Comparison of ENCODE assay signal across 10 mouse cellular contexts in genomic region chr1:141961743-141962142, GRCm38 (mm10).
DNase-seq lines count a peak whose midpoint lies in the region; ATAC-seq and TF ChIP-seq lines count a peak whose summit lies in the region.
"Had no signal": no experiment of that assay in that cellular context is flagged by ENCODE, and none has a peak within 500 bp of the region (broad histone marks: within the 10 kb centered on the region; RNA-seq: fewer than 3 reads in every experiment).

No protein-coding gene starts in this region.

- no peaks in the 10 kb centered on the region for H3K4me1 ChIP-seq in kidney, postnatal 0 days (replicated peaks; ENCODE audit: insufficient read depth, low read length)
- no peaks in the 10 kb centered on the region for H3K4me1 ChIP-seq in thymus, adult 2 months (replicated peaks; ENCODE audit: control insufficient read depth, insufficient read depth, low read length)
- H3K4me1 ChIP-seq: limb, embryonic 15.5 days; stomach, embryonic 15.5 days had no signal

- WGBS in kidney, postnatal 0 days, result 3% methylated on average over 2 of the region's 2 CpGs
- 3% methylated on average over 2 of the region's 2 CpGs for WGBS in thymus, adult 2 months

- TF ChIP-seq POLR2A in thymus, adult 2 months (IDR thresholded peaks at IDR 0.05; ENCODE audit: control insufficient read depth, extremely low read depth, insufficient read depth, low read length, poor library complexity), result no peak
- no peak for TF ChIP-seq POLR2A in brain, embryonic 14.5 days (IDR thresholded peaks at IDR 0.05; ENCODE audit: borderline replicate concordance, extremely low read depth, insufficient read depth, insufficient read length, poor library complexity, severe bottlenecking)

- H3K9me3 ChIP-seq in kidney, postnatal 0 days (replicated peaks; ENCODE audit: low read length), result no peaks in the 10 kb centered on the region
- H3K9me3 ChIP-seq: limb, embryonic 15.5 days; stomach, embryonic 15.5 days had no signal

- H3K4me2 ChIP-seq in kidney, postnatal 0 days (ENCODE audit: low read length), result no peak overlapping the region
- H3K4me2 ChIP-seq: limb, embryonic 15.5 days; stomach, embryonic 15.5 days had no signal

- no peak overlapping the region for H3K4me3 ChIP-seq in kidney, postnatal 0 days (replicated peaks; ENCODE audit: low read depth, low read length)
- H3K4me3 ChIP-seq in thymus, adult 2 months (ENCODE audit: control insufficient read depth, insufficient read depth, low read length), result no peak overlapping the region
- H3K4me3 ChIP-seq: erythroblast, embryonic 14.5 days; limb, embryonic 15.5 days; stomach, embryonic 15.5 days had no signal

- ATAC-seq in kidney, postnatal 0 days (replicated peaks; ENCODE audit: low FRiP score, low read depth), result no peak
- ATAC-seq in megakaryocyte-erythroid progenitor cell, adult 5-6 weeks (replicated peaks; ENCODE audit: low FRiP score, low TSS enrichment, poor library complexity, severe bottlenecking), result peak; percentile 52; the same call in 1 of the 2 replicates
- ATAC-seq in monocyte, adult 5-6 weeks (replicated peaks; ENCODE audit: insufficient number of reproducible peaks, low FRiP score, low TSS enrichment, poor library complexity, severe bottlenecking), result no peak

- no peak overlapping the region for H3K9ac ChIP-seq in kidney, postnatal 0 days (ENCODE audit: low read depth, low read length)
- H3K9ac ChIP-seq: limb, embryonic 15.5 days; stomach, embryonic 15.5 days had no signal

- DNase-seq in kidney, postnatal 0 days (ENCODE audit: low spot score), result peak; percentile 39
- DNase-seq in kidney, adult 11 months, result no peak
- peak; percentile 28 for DNase-seq in thymus, postnatal 4 days
- no peak for DNase-seq in thymus, adult 2 months
- DNase-seq in brain, embryonic 14.5 days (ENCODE audit: low read depth), result peak; percentile 31

- no peaks in the 10 kb centered on the region for H3K36me3 ChIP-seq in kidney, postnatal 0 days (ENCODE audit: insufficient read depth, low read length)
- H3K36me3 ChIP-seq in thymus, adult 2 months (ENCODE audit: control insufficient read depth, insufficient read depth, low read length), result no peaks in the 10 kb centered on the region
- H3K36me3 ChIP-seq: limb, embryonic 15.5 days; stomach, embryonic 15.5 days had no signal

- no peak overlapping the region for H3K27ac ChIP-seq in kidney, postnatal 0 days
- H3K27ac ChIP-seq in thymus, adult 2 months (ENCODE audit: control insufficient read depth, insufficient read depth, low read length), result no peak overlapping the region
- H3K27ac ChIP-seq: limb, embryonic 15.5 days; stomach, embryonic 15.5 days had no signal

- TF ChIP-seq CTCF in kidney, postnatal 0 days (IDR thresholded peaks at IDR 0.05; ENCODE audit: low read depth), result peak; percentile 75
- TF ChIP-seq CTCF in thymus, adult 2 months (IDR thresholded peaks at IDR 0.05; ENCODE audit: borderline replicate concordance, control insufficient read depth, extremely low read depth, insufficient read depth, low read length, poor library complexity), result no peak
- peak; percentile 46 for TF ChIP-seq CTCF in brain, embryonic 14.5 days (IDR thresholded peaks at IDR 0.05; ENCODE audit: borderline replicate concordance, extremely low read depth, insufficient read depth, insufficient read length)

- H3K27me3 ChIP-seq in kidney, postnatal 0 days (ENCODE audit: insufficient read depth, low read length), result no peaks in the 10 kb centered on the region
- H3K27me3 ChIP-seq in thymus, adult 2 months (ENCODE audit: control insufficient read depth, insufficient read depth, low read length), result no peaks in the 10 kb centered on the region
- H3K27me3 ChIP-seq: limb, embryonic 15.5 days; stomach, embryonic 15.5 days had no signal

Comparison
In these comparisons a context has a peak if more than half of its experiments do, and no peak if none do; other contexts are left out.
1. DNase-seq: peak in kidney, postnatal 0 days (single experiment), thymus, postnatal 4 days (single experiment) and brain, embryonic 14.5 days (single experiment); none in kidney, adult 11 months (single experiment) and thymus, adult 2 months (single experiment).